Mouse (Mus musculus): ENCODE data around the gene Agtrap. TPM values are rescaled to one million over a fixed set of nuclear protein-coding genes. Genes with fewer than 3 reads are reported as not detected.
"Not testable (repeated sequence)": the region's sequence is repeated elsewhere in the genome, so short reads cannot be mapped to it uniquely, and the experiment has no call there.

The Agtrap gene
- polyA plus RNA-seq, 1 experiment from 2014 or later = 9.2 TPM

DNA sequence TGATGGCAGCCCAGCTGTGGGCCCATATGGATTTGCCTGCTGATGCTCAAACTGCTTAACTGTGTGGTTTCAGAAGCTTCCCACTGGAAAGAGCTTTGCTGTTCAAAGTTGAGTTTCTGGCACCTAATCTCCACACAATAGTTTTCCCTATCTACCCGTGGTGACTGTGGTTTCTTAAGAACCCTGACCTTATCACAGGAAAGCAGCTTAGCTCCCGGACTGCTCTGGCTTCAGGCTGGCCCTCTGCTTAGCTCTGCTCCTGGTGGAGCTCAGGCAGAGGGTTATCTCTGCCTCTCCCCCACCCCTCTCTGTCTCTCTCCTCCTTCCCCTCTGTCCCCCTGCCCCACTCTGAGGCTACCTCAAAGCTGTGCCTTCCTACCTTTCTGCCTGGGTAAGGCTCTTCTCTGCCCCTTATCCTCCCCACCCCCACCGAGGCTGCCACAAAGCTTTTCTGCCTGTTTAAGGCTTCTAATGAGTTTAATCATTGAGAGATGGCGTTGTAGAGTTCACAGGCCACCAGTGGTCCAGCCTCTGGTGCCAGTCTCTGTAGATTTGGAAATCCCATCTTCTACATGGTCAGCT, 41.3 kb downstream of the Agtrap start:
- DNase-seq (ENCODE audit: low spot score) = no peak
- Histone ChIP-seq H3K4me1 (ENCODE audit: control insufficient read depth, insufficient read depth, low read length) (peaks cover 7% of the 10 kb centered on the region), H3K9ac (ENCODE audit: low read length) (no peak overlapping the region), H3K4me2 (ENCODE audit: low read depth, severe bottlenecking) (no peak overlapping the region), H3K9me3 (ENCODE audit: control insufficient read depth, low read length) (no peaks in the 10 kb centered on the region), H3K4me3 (ENCODE audit: low read depth, low read length) (no peak overlapping the region), H3K36me3 (ENCODE audit: control insufficient read depth, insufficient read depth, low read length) (peaks cover 4% of the 10 kb centered on the region; the same call in 1 of the 2 replicates), H3K27me3 (ENCODE audit: control insufficient read depth, insufficient read depth, low read length) (no peaks in the 10 kb centered on the region), H3K27ac (replicated peaks; ENCODE audit: low read depth, low read length) (no peak overlapping the region)
- no peak for ATAC-seq (ENCODE audit: insufficient number of reproducible peaks, low FRiP score, low TSS enrichment, low read depth)
- 75% methylated on average over 4 of the region's 4 CpGs for WGBS

DNA sequence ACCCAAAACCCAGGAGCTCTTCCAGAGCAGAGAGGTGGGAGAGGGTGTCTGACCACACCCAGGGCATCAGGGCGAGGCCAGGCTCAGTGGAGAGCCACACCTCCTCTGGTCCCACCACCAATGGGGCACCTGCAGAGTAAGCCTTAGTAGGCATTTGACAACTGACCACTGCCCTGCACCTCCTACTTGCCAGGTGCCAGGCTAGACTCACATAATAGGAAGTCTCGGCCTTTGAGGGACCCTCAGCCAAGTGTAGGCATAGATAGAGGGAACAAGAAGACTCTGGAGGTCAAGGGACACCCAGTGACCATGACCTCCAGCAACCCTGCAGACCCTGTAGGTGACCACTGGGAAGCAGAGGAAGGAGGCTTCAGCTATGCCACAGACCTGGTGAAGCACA, 43.7 kb downstream of the Agtrap start:
- no peak overlapping the region for H3K4me2 ChIP-seq (ENCODE audit: low read depth, severe bottlenecking)
- H3K27me3 ChIP-seq (ENCODE audit: control insufficient read depth, insufficient read depth, low read length) = no peaks in the 10 kb centered on the region
- DNase-seq (ENCODE audit: low spot score) (no peak), ATAC-seq (ENCODE audit: insufficient number of reproducible peaks, low FRiP score, low TSS enrichment, low read depth) (no peak)
- no peak overlapping the region for H3K27ac ChIP-seq (replicated peaks; ENCODE audit: low read depth, low read length)
- no peak overlapping the region for H3K9ac ChIP-seq (ENCODE audit: low read length)
- H3K9me3 ChIP-seq (ENCODE audit: control insufficient read depth, low read length) = no peaks in the 10 kb centered on the region
- peaks cover 19% of the 10 kb centered on the region for H3K4me1 ChIP-seq (ENCODE audit: control insufficient read depth, insufficient read depth, low read length)
- H3K36me3 ChIP-seq (ENCODE audit: control insufficient read depth, insufficient read depth, low read length) = peaks cover 4% of the 10 kb centered on the region; the same call in 1 of the 2 replicates
- no peak overlapping the region for H3K4me3 ChIP-seq (ENCODE audit: low read depth, low read length)
- 91% methylated on average over 2 of the region's 2 CpGs for WGBS

DNA sequence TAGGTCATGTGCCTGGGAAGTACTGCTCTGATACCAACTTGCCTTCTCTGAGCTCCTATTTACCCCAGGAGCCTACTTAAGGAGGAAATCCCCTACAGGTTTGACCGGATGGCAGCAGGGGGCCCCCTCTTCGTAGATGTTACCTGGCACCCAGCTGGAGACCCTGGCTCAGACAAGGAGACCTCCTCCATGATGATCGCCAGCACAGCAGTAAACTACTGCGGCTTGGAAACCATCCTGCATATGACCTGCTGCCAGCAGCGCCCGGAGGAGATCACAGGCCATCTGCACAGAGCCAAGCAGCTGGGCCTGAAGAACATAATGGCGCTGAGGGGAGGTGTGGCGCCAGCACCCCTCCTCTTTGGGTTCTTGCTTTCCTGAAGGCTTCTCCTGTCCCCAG, 44.5 kb downstream of the Agtrap start:
- peaks cover 19% of the 10 kb centered on the region for H3K4me1 ChIP-seq (ENCODE audit: control insufficient read depth, insufficient read depth, low read length)
- not testable (repeated sequence) for H3K4me2 ChIP-seq (ENCODE audit: low read depth, severe bottlenecking); DNase-seq (ENCODE audit: low spot score)

DNA sequence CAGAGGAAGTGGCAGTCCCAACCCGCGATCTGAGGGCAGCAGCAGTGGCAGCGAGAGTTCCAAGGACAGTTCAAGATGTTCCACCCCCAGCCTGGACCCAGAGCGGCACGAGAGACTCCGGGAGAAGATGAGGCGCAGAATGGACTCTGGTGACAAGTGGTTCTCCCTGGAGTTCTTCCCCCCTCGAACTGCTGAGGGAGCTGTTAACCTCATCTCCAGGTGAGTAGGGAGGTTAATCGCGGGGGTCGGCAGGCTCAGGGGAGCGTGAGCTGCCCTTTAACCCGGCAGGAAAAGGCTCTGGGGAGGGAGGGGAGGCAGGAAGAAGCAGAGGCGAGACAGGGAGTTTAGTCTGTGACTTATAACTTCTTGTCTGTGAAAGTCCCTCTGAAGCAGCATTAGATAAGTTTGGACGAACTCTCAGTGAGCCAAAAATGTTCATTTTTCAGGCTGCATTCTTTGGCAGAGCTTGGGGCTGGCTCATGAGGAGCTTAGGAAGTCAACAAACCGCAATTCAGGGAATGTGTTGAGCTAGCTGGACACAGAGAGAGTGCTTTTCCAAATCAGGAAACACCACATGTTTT, 46.1 kb downstream of the Agtrap start:
- Histone ChIP-seq H3K27me3 (ENCODE audit: control insufficient read depth, insufficient read depth, low read length) (no peaks in the 10 kb centered on the region), H3K4me3 (ENCODE audit: low read depth, low read length) (peak overlapping the region; percentile 42), H3K4me1 (ENCODE audit: control insufficient read depth, insufficient read depth, low read length) (peaks cover 23% of the 10 kb centered on the region), H3K4me2 (ENCODE audit: low read depth, severe bottlenecking) (peak overlapping the region; percentile 90), H3K36me3 (ENCODE audit: control insufficient read depth, insufficient read depth, low read length) (no peaks in the 10 kb centered on the region), H3K27ac (replicated peaks; ENCODE audit: low read depth, low read length) (no peak overlapping the region), H3K9me3 (ENCODE audit: control insufficient read depth, low read length) (no peaks in the 10 kb centered on the region), H3K9ac (ENCODE audit: low read length) (peak overlapping the region; percentile 58)
- DNase-seq (ENCODE audit: low spot score) (peak; percentile 36), ATAC-seq (ENCODE audit: insufficient number of reproducible peaks, low FRiP score, low TSS enrichment, low read depth) (no peak)
- 3% methylated on average over 16 of the region's 16 CpGs for WGBS

More for the DNA sequence above, 44.5 kb downstream of the Agtrap start:
- WGBS = 85% methylated on average over 6 of the region's 8 CpGs
- not testable (repeated sequence) for H3K9me3 ChIP-seq (ENCODE audit: control insufficient read depth, low read length); H3K4me3 ChIP-seq (ENCODE audit: low read depth, low read length); ATAC-seq (ENCODE audit: insufficient number of reproducible peaks, low FRiP score, low TSS enrichment, low read depth); H3K27me3 ChIP-seq (ENCODE audit: control insufficient read depth, insufficient read depth, low read length); H3K36me3 ChIP-seq (ENCODE audit: control insufficient read depth, insufficient read depth, low read length); H3K9ac ChIP-seq (ENCODE audit: low read length); H3K27ac ChIP-seq (replicated peaks; ENCODE audit: low read depth, low read length)

DNA sequence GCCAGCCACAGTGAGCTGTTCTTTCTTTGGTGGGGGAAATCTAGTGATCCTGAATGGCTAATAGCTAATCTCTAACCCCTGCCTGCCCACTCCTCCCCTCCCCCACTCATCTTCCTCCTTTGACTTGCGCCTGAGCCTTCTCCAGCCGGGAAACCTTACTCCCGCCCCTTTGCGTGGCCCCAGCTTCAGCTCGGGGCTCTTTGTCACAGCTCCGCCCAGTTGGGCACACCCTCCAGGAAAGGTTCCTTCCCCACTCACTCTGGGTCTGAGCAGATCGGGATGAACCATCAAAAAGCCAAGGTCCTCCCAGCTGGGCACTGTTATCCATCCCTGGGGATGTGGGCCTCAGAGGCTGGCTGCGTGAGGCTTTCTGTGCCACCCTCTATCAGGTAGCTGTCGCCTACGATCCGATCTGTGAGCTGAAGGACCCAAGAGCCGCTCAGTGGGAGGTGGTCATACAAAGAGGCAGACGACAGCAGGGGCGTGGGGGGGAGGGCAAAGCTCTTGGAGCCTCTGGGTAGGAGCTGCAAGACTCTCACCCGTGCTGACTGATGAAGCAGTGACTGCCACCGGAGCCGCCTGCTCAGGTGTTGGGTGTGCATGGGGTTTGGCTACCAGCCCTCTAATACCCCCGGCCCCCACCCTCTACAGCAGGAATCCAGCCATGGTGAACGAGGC, 46.8 kb downstream of the Agtrap start:
- peak; percentile 82 for DNase-seq (ENCODE audit: low spot score)
- Histone ChIP-seq H3K4me3 (ENCODE audit: low read depth, low read length) (peak overlapping the region; percentile 42), H3K4me1 (ENCODE audit: control insufficient read depth, insufficient read depth, low read length) (peaks cover 23% of the 10 kb centered on the region), H3K4me2 (ENCODE audit: low read depth, severe bottlenecking) (peak overlapping the region; percentile 90), H3K27ac (replicated peaks; ENCODE audit: low read depth, low read length) (peak overlapping the region; percentile 65), H3K9me3 (ENCODE audit: control insufficient read depth, low read length) (no peaks in the 10 kb centered on the region), H3K27me3 (ENCODE audit: control insufficient read depth, insufficient read depth, low read length) (no peaks in the 10 kb centered on the region), H3K9ac (ENCODE audit: low read length) (peak overlapping the region; percentile 58), H3K36me3 (ENCODE audit: control insufficient read depth, insufficient read depth, low read length) (no peaks in the 10 kb centered on the region)
- ATAC-seq (ENCODE audit: insufficient number of reproducible peaks, low FRiP score, low TSS enrichment, low read depth) = peak; percentile 56
- WGBS = under 1% methylated on average over 19 of the region's 19 CpGs

DNA sequence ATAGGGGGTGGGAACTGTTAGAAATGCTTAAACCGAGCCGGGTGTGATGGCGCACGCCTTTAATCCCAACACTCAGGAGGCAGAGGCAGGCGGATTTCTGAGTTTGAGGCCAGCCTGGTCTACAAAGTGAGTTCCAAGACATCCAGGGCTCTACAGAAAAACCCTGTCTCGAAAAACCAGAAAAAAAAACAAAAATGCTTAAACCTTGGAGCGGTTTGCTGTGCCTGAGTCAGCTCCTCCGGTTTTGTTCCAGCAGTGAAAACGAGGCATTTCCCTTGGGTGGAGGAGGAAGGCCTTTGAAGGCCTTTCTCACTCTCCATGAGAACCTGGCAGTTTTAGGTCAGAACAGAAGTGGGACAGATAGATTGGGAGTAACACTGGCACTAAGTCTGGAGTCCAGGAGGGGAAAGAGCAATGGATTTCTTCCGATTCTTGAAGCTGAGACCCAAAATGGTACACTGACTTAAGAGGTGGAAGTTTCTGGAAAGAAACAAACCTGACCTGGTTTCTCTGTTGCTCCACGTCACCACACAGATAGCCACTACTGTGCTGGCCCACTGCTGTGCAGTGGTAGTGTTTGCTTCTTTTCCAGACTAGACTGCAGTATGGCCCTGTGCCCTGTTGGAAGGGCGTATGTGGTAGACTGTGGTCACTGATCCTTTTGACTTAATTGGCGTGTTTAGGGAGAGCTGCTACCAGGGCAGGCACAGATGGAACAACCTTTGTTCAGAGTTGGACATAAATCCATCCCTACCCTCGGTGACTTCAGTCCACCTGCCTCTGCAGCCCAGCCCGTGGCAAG, 47.6 kb downstream of the Agtrap start:
- no peaks in the 10 kb centered on the region for H3K9me3 ChIP-seq (ENCODE audit: control insufficient read depth, low read length)
- peaks cover 23% of the 10 kb centered on the region for H3K4me1 ChIP-seq (ENCODE audit: control insufficient read depth, insufficient read depth, low read length)
- H3K36me3 ChIP-seq (ENCODE audit: control insufficient read depth, insufficient read depth, low read length) = no peaks in the 10 kb centered on the region
- no peak overlapping the region; the same call in 1 of the 2 replicates for H3K27ac ChIP-seq (replicated peaks; ENCODE audit: low read depth, low read length)
- no peak for DNase-seq (ENCODE audit: low spot score)
- no peak overlapping the region; the same call in 1 of the 2 replicates for H3K4me3 ChIP-seq (ENCODE audit: low read depth, low read length)
- no peak for ATAC-seq (ENCODE audit: insufficient number of reproducible peaks, low FRiP score, low TSS enrichment, low read depth)
- no peak overlapping the region for H3K9ac ChIP-seq (ENCODE audit: low read length)
- H3K4me2 ChIP-seq (ENCODE audit: low read depth, severe bottlenecking) = peak overlapping the region; percentile 90
- H3K27me3 ChIP-seq (ENCODE audit: control insufficient read depth, insufficient read depth, low read length) = no peaks in the 10 kb centered on the region
- 70% methylated on average over 15 of the region's 15 CpGs for WGBS

DNA sequence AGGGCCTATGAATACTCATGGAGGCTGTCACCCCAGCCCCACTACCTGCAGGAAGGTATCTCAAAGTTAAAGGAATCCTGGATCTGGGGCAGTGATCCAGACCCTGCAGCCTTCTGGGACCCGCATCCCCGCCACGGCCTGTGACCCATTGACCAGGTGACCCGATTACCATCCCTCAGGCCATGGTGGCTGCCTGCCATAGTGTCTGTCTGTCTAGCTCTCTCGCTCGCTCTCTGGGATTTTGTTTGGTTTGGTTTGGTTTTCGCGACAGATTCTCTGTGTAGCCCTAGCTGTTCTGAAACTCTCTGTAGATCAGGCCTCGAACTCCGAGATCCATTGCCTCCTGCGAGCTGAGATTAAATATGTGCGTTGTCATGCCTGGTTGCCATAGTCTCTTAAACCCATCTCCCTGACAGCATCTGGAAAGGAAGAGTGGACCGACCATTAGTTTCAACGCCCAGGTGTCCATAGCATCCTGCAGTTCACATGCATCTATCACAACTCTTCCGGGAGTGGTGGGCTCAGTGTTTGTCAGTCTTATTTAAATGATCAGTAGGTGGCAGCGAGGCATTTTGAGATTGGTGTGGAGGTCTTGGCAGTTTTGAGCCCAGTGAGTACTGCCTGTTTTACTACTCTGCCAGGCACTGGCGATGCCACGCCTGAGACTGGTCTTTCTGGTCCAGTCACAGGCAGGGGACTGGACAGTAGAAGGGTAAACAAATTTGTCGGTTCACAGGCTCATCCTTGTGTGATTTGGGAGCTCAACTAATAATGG, 48.4 kb downstream of the Agtrap start:
- Histone ChIP-seq H3K9ac (ENCODE audit: low read length) (peak overlapping the region; percentile 66), H3K9me3 (ENCODE audit: control insufficient read depth, low read length) (no peaks in the 10 kb centered on the region), H3K27me3 (ENCODE audit: control insufficient read depth, insufficient read depth, low read length) (no peaks in the 10 kb centered on the region), H3K36me3 (ENCODE audit: control insufficient read depth, insufficient read depth, low read length) (no peaks in the 10 kb centered on the region), H3K27ac (replicated peaks; ENCODE audit: low read depth, low read length) (no peak overlapping the region; the same call in none of the 2 replicates), H3K4me2 (ENCODE audit: low read depth, severe bottlenecking) (peak overlapping the region; percentile 75), H3K4me3 (ENCODE audit: low read depth, low read length) (peak overlapping the region; percentile 86), H3K4me1 (ENCODE audit: control insufficient read depth, insufficient read depth, low read length) (peaks cover 23% of the 10 kb centered on the region)
- 23% methylated on average over 19 of the region's 19 CpGs for WGBS
- DNase-seq (ENCODE audit: low spot score) = no peak
- ATAC-seq (ENCODE audit: insufficient number of reproducible peaks, low FRiP score, low TSS enrichment, low read depth) = no peak
